ENCODE assay signal across 21 mouse cellular contexts in genomic region chr12:26473746-26474145, GRCm38 (mm10). TPM values are rescaled to one million over a fixed set of nuclear protein-coding genes. Genes with fewer than 3 reads are reported as not detected.
DNase-seq lines count a peak whose midpoint lies in the region; ATAC-seq and TF ChIP-seq lines count a peak whose summit lies in the region.
"Had no signal": no experiment of that assay in that cellular context is flagged by ENCODE, and none has a peak within 500 bp of the region (broad histone marks: within the 10 kb centered on the region; RNA-seq: fewer than 3 reads in every experiment).

No protein-coding gene starts in this region.

- peak overlapping the region; percentile 49 for H3K4me2 ChIP-seq in heart, embryonic 11.5 days
- no peak overlapping the region for H3K4me2 ChIP-seq in kidney, embryonic 15.5 days
- H3K4me2 ChIP-seq in liver, embryonic 11.5 days = peak overlapping the region; percentile 37
- H3K4me2 ChIP-seq: hindbrain, embryonic 14.5 days; stomach, embryonic 15.5 days had no signal

- peaks cover 3% of the 10 kb centered on the region; the same call in 1 of the 2 replicates for H3K4me1 ChIP-seq in heart, embryonic 11.5 days (ENCODE audit: control insufficient read depth, insufficient read depth, low read length)
- peaks cover 14% of the 10 kb centered on the region for H3K4me1 ChIP-seq in kidney, adult 2 months (ENCODE audit: control insufficient read depth, insufficient read depth, low read length)
- H3K4me1 ChIP-seq in kidney, embryonic 15.5 days = peaks cover 20% of the 10 kb centered on the region
- H3K4me1 ChIP-seq in liver, embryonic 11.5 days (replicated peaks; ENCODE audit: control insufficient read depth, insufficient read depth, low read length) = peaks cover 25% of the 10 kb centered on the region
- peaks cover 25% of the 10 kb centered on the region; the same call in 1 of the 2 replicates for H3K4me1 ChIP-seq in small intestine, adult 2 months (ENCODE audit: control insufficient read depth, insufficient read depth, insufficient read length, low read length)

- H3K27me3 ChIP-seq in heart, embryonic 11.5 days (ENCODE audit: control insufficient read depth, insufficient read depth, low read length) = no peaks in the 10 kb centered on the region; the same call in 1 of the 2 replicates
- H3K27me3 ChIP-seq in kidney, adult 2 months (replicated peaks; ENCODE audit: control insufficient read depth, insufficient read depth, low read length) = no peaks in the 10 kb centered on the region
- no peaks in the 10 kb centered on the region for H3K27me3 ChIP-seq in kidney, embryonic 15.5 days
- H3K27me3 ChIP-seq in liver, embryonic 11.5 days (replicated peaks; ENCODE audit: control insufficient read depth, insufficient read depth, low read length) = no peaks in the 10 kb centered on the region
- no peaks in the 10 kb centered on the region for H3K27me3 ChIP-seq in small intestine, adult 2 months (ENCODE audit: control insufficient read depth, insufficient read depth, low read length)
- H3K27me3 ChIP-seq: stomach, embryonic 15.5 days had no signal

- TF ChIP-seq POLR2A in kidney, adult 2 months (IDR thresholded peaks at IDR 0.05; ENCODE audit: low read depth, low read length) = no peak
- TF ChIP-seq POLR2A in small intestine, adult 2 months (IDR thresholded peaks at IDR 0.05; ENCODE audit: low read depth, low read length) = no peak

- no peak overlapping the region for H3K9ac ChIP-seq in heart, embryonic 11.5 days (ENCODE audit: low read depth, low read length)
- H3K9ac ChIP-seq in kidney, embryonic 15.5 days = no peak overlapping the region
- 0 out of 2 replicates have a peak overlapping the region, but pooled peaks have one; percentile 34 for H3K9ac ChIP-seq in liver, embryonic 11.5 days (ENCODE audit: low read depth, low read length)
- H3K9ac ChIP-seq: hindbrain, embryonic 14.5 days; stomach, embryonic 15.5 days had no signal

- 79% methylated on average over 6 of the region's 6 CpGs for WGBS in heart, embryonic 11.5 days (ENCODE audit: insufficient replicate concordance)
- WGBS in kidney, adult 2 months = 65% methylated on average over 6 of the region's 6 CpGs
- WGBS in kidney, embryonic 15.5 days = 85% methylated on average over 6 of the region's 6 CpGs
- WGBS in liver, embryonic 11.5 days = 76% methylated on average over 6 of the region's 6 CpGs
- 58% methylated on average over 6 of the region's 6 CpGs for WGBS in small intestine, adult 2 months

- TF ChIP-seq CTCF in kidney, adult 2 months (conservative IDR thresholded peaks at IDR 0.05; ENCODE audit: insufficient read depth, insufficient read length, low read depth, low read length) = no peak
- no peak for TF ChIP-seq CTCF in small intestine, adult 2 months (IDR thresholded peaks at IDR 0.05; ENCODE audit: extremely low read depth, insufficient read length, insufficient replicate concordance, low read depth, low read length)

- no peaks in the 10 kb centered on the region for H3K36me3 ChIP-seq in heart, embryonic 11.5 days (ENCODE audit: control insufficient read depth, insufficient read depth, low read length)
- no peaks in the 10 kb centered on the region; the same call in 1 of the 2 replicates for H3K36me3 ChIP-seq in kidney, adult 2 months (ENCODE audit: control insufficient read depth, insufficient read depth, low read length)
- 0 out of 2 replicates have a peak, but pooled peaks cover 5% of the 10 kb centered on the region for H3K36me3 ChIP-seq in kidney, embryonic 15.5 days
- no peaks in the 10 kb centered on the region for H3K36me3 ChIP-seq in liver, embryonic 11.5 days (ENCODE audit: control insufficient read depth, insufficient read depth, low read length)
- peaks cover 17% of the 10 kb centered on the region for H3K36me3 ChIP-seq in small intestine, adult 2 months (ENCODE audit: control insufficient read depth, insufficient read depth, low read length)
- H3K36me3 ChIP-seq: G1E; stomach, embryonic 15.5 days had no signal

- no peaks in the 10 kb centered on the region for H3K9me3 ChIP-seq in heart, embryonic 11.5 days (replicated peaks; ENCODE audit: control insufficient read depth, low read length)
- H3K9me3 ChIP-seq in kidney, embryonic 15.5 days (replicated peaks) = no peaks in the 10 kb centered on the region
- no peaks in the 10 kb centered on the region for H3K9me3 ChIP-seq in liver, embryonic 11.5 days (ENCODE audit: control insufficient read depth, low read length)
- H3K9me3 ChIP-seq: megakaryocyte, embryonic 14.5 days; stomach, embryonic 15.5 days had no signal

- no peak for DNase-seq in heart, postnatal 4 days
- DNase-seq in kidney, adult 2 months = peak; percentile 77
- DNase-seq in liver, embryonic 11.5 days (ENCODE audit: low spot score) = no peak
- no peak for DNase-seq in liver
- no peak for DNase-seq in testis, postnatal 14 days (ENCODE audit: low spot score)
- DNase-seq: adrenal gland, adult 8-10 months; cerebellum, adult 2 months; cerebellum, postnatal 14 days; heart, adult 2 months; lung, postnatal 36 days; midbrain, embryonic 14.5 days; thymus, postnatal 14 days had no signal

- no peak for ATAC-seq in heart, embryonic 11.5 days (replicated peaks; ENCODE audit: insufficient number of reproducible peaks, low FRiP score, low TSS enrichment)
- no peak for ATAC-seq in kidney, embryonic 15.5 days (replicated peaks; ENCODE audit: low FRiP score)
- no peak for ATAC-seq in liver, embryonic 11.5 days (replicated peaks; ENCODE audit: low FRiP score)
- ATAC-seq: forebrain, embryonic 16.5 days had no signal

- H3K4me3 ChIP-seq in heart, embryonic 11.5 days (ENCODE audit: low read depth, low read length) = no peak overlapping the region
- no peak overlapping the region for H3K4me3 ChIP-seq in kidney, adult 2 months (ENCODE audit: insufficient read depth, low read depth, low read length)
- no peak overlapping the region for H3K4me3 ChIP-seq in kidney, embryonic 15.5 days (replicated peaks)
- no peak overlapping the region for H3K4me3 ChIP-seq in liver, embryonic 11.5 days (ENCODE audit: low read depth, low read length)
- no peak overlapping the region for H3K4me3 ChIP-seq in small intestine, adult 2 months (ENCODE audit: low read depth, low read length)
- H3K4me3 ChIP-seq: heart, adult 2 months; megakaryocyte, embryonic 14.5 days; stomach, embryonic 15.5 days had no signal

- H3K27ac ChIP-seq in heart, embryonic 11.5 days (ENCODE audit: low read depth, low read length) = peak overlapping the region; percentile 80
- peak overlapping the region; percentile 77 for H3K27ac ChIP-seq in kidney, adult 2 months (ENCODE audit: insufficient read depth, low read depth, low read length)
- no peak overlapping the region for H3K27ac ChIP-seq in kidney, embryonic 15.5 days
- H3K27ac ChIP-seq in liver, embryonic 11.5 days (ENCODE audit: low read depth, low read length) = peak overlapping the region; percentile 73; the same call in 1 of the 2 replicates
- peak overlapping the region; percentile 62; the same call in 1 of the 2 replicates for H3K27ac ChIP-seq in small intestine, adult 2 months (ENCODE audit: insufficient read depth, low read depth, low read length)
- H3K27ac ChIP-seq: heart, adult 2 months; hindbrain, embryonic 14.5 days; stomach, embryonic 15.5 days had no signal

RNA-seq across cellular contexts. Expression of gene Cmpk2, which starts 4.7 kb away (rescaled TPM):
- 9.1 and 9.3 TPM in 2 replicates for polyA plus RNA-seq in heart, embryonic 11.5 days (2014; fragmentation: Nextera tagmentation; extraction: Ambion mirVana)
- 1 to 10 TPM; 4.0 to 4.2 TPM for total RNA-seq in heart, postnatal 4 days (2021)
- polyA plus RNA-seq in kidney, adult 2 months (2012; rRNA removed) = 13.9 and 15.0 TPM in 2 replicates
- 8.0 and 8.4 TPM in 2 replicates for polyA plus RNA-seq in kidney, embryonic 15.5 days (2015; fragmentation: Nextera tagmentation; extraction: Ambion mirVana)
- polyA plus RNA-seq in liver, embryonic 11.5 days (2014; fragmentation: Nextera tagmentation; extraction: Ambion mirVana) = 8.7 and 12.9 TPM in 2 replicates
- 10.5 and 43.6 TPM in 2 replicates for polyA plus RNA-seq in small intestine, adult 2 months (2012; rRNA removed)
- polyA plus RNA-seq: G1E had no signal

RNA-seq across cellular contexts. Expression of gene Rsad2, which starts 17.5 kb away (rescaled TPM):
- 0.13 and 0.20 TPM in 2 replicates for polyA plus RNA-seq in heart, embryonic 11.5 days (2014; fragmentation: Nextera tagmentation; extraction: Ambion mirVana)
- total RNA-seq in heart, postnatal 4 days (2021) = 1 to 10 TPM; 4.3 to 8.2 TPM
- polyA plus RNA-seq in kidney, adult 2 months (2012; rRNA removed) = 17.6 and 19.8 TPM in 2 replicates
- 18.9 and 22.2 TPM in 2 replicates for polyA plus RNA-seq in kidney, embryonic 15.5 days (2015; fragmentation: Nextera tagmentation; extraction: Ambion mirVana)
- 0.44 and 1.6 TPM in 2 replicates for polyA plus RNA-seq in liver, embryonic 11.5 days (2014; fragmentation: Nextera tagmentation; extraction: Ambion mirVana)
- 1.3 and 6.6 TPM in 2 replicates for polyA plus RNA-seq in small intestine, adult 2 months (2012; rRNA removed)
- polyA plus RNA-seq: G1E had no signal

RNA-seq across cellular contexts. Expression of gene Rnf144a, which starts 58.7 kb away (rescaled TPM):
- polyA plus RNA-seq in heart, embryonic 11.5 days (2014; fragmentation: Nextera tagmentation; extraction: Ambion mirVana) = 4.6 and 7.4 TPM in 2 replicates
- total RNA-seq in heart, postnatal 4 days (2021) = 10 to 100 TPM; 33.6 to 39.6 TPM
- 12.6 and 12.7 TPM in 2 replicates for polyA plus RNA-seq in kidney, adult 2 months (2012; rRNA removed)
- 35.6 and 36.1 TPM in 2 replicates for polyA plus RNA-seq in kidney, embryonic 15.5 days (2015; fragmentation: Nextera tagmentation; extraction: Ambion mirVana)
- 5.9 and 7.4 TPM in 2 replicates for polyA plus RNA-seq in liver, embryonic 11.5 days (2014; fragmentation: Nextera tagmentation; extraction: Ambion mirVana)
- polyA plus RNA-seq in small intestine, adult 2 months (2012; rRNA removed) = 2.5 and 3.4 TPM in 2 replicates
- polyA plus RNA-seq: erythroblast, embryonic 14.5 days; G1E had no signal
